Mouse (Mus musculus) retina, embryonic 14.5 days (tissue): ENCODE data around the gene Tph1.
"Not testable (repeated sequence)": the region's sequence is repeated elsewhere in the genome, so short reads cannot be mapped to it uniquely, and the experiment has no call there.

Experiments used
- DNase-seq: peaks from one replicate; pipeline ENCODE4 v3.0.0-alpha.2; 2015; ENCODE audit warnings: low spot score

The Tph1 gene

DNA sequence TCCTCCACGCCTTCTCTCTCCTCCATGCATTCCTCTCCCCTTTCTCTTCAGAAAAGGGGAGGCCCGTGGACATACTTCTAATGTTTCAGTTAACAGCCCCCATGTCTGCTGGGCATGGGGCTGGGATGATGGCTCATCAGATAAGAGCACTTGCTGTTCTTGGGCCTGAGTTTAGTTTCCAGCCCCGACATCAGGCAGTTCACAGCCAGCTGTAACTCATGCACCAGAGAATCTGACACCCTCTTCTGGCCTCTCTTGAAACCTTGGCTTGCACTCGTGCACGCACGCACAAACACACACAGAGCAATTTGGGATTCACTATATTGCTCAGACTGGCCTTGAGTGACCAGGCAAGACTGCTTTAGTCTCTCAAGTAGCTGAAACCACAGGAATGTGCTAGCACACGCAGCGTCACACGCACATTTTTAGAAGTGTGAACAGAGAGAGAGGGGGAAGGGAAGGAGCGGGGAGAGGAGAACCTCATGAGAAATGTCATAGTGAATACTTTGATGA lies at the start of gene Tph1:
TSS of gene Tph1 (minus strand) at position 378 of the 513 bp plus-strand sequence.
- DNase-seq: no peak

DNA sequence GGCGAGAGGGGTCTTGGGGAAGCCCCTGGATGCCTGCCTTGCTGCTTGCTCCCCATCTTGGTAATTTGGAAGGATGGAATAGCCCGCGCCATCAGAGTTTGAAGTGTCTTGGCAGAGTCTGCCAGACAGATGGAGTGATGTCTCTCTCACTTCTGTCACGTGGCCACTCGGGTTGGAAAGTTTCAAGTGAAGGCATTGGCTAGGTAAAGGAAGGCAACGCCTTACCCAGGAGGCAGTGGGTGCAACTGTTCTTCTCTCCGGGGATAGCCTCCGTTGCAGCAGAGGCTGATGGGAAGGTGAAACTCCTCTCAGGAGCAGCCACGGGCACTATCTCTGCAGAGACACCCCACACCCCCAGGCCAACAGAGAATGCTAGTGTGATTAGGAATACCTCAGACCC lies 48.1 kb upstream of the Tph1 start:
- DNase-seq: no peak

DNA sequence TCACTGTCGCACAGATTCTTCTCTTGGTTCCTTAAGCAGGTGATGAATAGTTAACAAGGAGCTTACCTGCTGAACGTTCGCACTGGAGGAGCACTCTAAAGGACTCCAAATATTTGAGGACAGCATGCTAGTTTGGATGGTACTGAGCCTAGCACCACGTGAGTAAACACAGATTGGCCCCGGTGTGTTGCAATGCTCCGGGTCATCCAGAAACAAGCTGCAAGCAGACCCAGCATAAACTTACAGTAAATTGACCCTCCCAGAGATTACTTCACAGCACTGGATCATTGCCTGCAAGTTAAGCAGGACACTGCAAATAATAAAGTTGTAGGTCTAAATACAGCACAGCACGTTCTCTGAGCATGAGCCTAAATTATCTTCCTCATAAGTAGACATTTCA lies 47.2 kb upstream of the Tph1 start:
- no peak for DNase-seq

DNA sequence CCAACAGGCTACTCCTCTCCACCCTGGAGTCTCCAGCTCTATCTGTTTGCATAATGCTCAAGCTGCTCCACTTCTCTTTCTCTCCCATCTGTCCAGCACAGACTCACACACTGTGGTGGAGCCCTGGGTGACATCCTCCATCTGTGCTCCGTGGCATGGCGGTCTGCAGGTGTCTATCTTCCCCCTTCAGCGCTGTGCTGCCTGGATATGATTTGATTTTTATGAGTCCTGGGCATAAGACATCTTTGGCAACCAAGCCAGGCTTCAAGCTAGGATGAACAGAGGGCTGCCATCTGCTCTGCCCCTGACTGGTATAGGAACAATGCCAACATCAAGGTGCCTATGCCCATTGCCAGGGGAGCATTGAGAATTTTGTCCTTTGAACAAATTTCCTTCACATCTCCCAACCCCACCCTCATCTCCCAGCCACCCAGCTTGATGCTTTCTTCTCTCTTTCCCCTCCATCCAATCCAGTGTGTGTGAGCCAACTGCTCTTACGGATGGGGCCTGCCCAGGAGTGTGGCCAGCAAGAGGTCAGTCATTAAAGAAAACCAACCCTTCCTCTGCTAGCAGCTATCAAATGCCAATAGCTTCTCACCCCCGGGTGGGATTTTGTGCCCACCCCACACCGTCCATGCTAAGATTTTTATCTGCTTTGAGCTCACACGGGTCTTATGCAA lies 46.4 kb upstream of the Tph1 start:
- DNase-seq: no peak

DNA sequence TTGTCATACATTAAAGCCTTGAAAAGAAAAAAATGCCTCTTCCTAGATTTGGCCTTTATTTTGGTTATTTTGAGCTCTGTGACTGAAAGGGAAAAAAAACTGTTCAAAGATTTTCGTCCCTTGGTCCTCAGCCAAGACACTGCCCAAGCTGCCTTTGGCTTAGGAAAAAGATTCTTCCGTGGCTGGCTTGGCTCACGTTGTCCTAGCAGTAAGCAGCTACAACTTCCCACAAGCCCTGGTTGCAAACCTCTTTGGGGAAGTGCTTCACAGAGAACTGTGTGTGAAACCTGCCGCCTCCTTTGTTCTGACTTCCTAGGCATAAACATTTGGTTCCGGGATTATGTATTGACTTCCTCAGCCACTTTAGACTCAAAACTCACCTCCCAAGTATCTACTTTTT lies 44.6 kb upstream of the Tph1 start:
- no peak for DNase-seq

DNA sequence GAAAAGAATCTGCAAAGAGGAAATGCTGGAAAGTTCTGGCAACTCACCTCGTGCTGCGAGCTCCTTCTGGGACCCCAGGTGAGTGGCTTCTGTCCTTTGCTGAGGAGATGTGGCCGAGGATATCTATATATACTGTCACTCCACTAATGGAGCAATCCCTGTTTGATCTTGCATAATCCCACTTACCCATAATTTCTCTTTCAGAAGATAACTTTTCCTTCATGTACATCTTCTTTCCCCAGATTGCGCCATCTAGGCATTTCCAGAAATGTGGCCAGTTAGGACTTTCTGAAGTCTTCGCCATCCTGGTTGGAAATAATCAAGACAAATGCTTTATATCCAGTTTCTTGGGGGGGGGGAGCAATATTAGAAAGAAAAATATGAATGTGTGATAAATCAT lies 43.3 kb upstream of the Tph1 start, which contains the start of gene Saa3:
TSS of gene Saa3 (minus strand) at position 101 of the 400 bp plus-strand sequence.
- no peak for DNase-seq

DNA sequence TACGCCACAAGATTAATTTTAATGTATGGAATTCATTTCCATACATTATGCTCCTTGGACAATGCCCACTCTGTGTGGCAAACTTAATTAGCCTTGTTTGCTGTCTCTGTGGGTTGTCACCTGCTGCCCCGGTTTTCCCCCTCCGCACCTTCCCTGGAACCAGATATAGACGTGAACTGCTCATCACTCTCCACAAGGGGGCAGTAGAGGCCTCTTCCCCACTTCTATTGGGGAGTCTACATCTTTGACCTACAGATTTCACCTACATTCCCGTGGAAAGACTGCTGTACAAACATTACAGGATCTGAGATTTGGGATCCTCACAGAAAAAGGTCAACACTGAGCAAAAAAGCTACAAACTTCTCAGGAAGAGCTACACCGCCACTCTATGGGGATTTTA lies 42.2 kb upstream of the Tph1 start:
- DNase-seq: peak; percentile 78

DNA sequence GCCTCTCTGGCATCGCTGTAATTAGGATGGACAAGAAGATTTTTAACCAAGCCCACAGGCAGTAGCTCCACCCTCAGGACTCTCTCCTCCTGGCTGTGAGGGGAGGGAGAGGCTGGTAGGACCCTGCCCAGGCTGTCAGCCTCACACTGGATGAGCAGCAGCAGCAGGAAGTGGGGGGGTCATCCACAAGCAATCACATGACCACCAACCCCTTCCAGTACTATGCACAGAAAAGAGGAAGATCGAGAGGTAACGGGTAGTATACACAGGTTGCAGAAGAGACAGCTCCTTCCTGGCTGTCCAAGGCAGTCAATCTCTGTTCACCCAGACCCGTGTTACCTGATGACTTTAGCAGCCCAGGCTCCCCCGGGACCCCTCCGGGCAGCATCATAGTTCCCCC lies 39.9 kb upstream of the Tph1 start:
- no peak for DNase-seq

DNA sequence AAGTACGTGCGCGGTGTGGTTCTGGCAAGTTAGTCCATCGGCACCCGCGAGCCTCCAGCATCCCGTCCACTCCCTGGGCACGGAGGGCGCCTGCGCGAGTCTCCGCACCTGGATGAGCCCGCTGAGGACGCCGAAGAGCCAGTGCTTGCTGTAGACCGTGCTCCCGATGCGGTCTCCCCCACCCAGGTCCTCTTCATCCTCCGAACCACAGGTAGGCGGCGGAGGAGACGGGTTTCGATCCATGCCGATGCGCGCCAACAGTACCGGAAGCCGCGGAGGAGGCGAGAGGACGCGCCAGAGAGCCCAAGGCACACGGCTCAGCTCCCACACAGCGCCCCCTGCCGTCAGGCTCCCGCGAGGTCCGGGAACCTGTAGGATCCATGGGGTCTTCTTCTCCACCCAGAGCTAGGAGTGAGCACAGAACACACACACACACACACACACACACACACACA lies 38.1 kb upstream of the Tph1 start, which contains the start of gene Saal1:
TSS of gene Saal1 (minus strand) at position 291 of the 455 bp plus-strand sequence.
- peak; percentile 99 for DNase-seq

DNA sequence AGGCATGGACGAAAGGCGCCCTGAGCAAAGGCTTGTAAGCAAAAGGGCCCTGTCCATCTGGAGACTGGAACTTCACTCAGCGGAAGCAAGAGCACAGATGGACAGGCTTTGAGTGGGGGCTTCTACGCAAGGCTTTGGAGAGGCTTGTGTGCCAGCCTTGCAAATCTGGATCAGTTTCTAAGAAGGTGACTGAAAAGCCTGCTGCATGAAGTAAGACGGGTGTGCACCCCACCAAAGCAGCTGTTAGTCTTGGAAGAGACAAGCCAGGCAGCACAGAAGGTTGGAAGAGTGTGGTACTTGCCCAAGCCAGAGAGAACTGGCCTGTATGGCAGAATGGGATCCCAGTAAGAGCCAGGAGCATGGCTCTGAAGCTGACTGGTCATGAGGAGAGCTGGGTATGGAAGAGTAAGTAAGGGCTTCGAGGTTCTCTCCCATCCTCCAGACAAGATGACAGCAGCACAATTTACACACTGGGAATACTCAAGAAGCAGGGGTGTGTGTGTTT lies 28.2 kb upstream of the Tph1 start:
- no peak for DNase-seq

DNA sequence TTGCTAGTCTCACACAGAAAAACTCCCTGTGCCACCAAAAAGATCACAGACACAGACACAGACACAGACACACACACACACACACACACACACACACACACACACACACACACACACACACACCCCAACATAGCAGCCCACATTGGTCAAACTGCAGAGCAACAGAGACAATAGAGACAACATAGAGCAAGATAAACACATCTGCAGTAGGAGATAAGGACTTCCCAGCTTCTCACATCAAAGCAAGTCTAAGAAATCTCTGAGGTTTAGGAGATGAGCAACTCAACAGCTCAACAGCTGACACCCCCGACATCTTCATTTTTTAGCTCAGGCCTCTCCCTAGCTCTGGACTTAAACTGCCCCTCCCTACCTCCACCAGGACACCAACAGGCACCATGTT lies 24.4 kb upstream of the Tph1 start:
- no peak for DNase-seq

DNA sequence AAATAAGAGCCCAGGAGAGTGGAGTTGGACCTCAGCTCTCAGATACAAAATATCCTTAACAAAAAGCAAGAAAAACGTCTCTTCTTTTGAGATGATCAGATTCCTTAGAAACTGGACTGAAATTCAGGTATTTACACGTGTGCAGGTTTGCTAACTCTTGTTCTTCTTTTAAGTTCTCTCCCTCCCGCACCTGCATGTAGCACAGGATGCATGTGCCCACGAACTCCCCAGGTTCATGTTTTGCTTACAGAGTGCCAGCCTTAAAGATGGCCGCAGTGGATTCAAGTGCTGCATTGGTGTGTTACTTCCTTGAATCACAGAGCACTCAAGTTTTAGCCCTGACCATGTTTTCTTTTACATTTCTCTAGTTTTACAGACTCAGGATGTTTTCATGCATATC lies 14.5 kb upstream of the Tph1 start:
- DNase-seq: no peak

DNA sequence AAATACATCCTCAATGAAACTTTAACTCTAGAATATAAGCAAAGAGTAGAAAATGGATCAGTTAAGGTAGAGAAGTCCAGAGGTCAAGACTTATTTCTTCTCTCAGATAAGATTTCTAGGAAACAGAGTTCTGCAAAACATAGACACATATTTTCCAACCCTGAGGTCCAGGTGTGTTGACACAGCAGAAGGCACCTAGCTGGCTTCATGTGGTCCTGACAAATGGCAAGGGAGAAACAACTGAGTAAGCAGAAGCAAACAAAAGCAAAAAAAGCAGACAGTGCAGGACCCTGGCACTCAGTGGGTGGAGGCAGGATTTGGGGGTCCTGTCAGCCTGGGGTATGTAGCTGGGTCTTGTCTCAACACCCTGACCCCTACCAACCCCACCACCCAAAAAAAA lies 8.4 kb upstream of the Tph1 start:
- DNase-seq: no peak

DNA sequence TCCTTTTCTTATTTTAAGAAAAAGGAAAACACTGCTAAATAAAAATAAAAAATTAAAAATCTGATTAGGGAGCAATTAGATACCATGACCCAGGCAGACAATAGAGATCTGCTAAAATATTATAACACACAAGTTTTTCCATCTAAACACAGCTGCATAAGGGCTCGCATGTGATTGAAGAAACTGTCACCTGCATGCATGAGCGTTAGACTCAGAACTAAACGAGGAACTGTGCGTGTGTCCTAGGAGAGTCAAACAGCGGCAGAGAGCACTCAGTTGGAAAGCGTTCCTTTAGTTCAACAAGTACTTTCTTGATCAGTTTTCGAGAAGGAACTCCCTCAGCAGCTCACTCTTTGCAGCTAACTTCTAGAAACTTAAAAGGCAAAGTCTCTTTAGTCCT lies 6.7 kb upstream of the Tph1 start:
- DNase-seq: not testable (repeated sequence)

DNA sequence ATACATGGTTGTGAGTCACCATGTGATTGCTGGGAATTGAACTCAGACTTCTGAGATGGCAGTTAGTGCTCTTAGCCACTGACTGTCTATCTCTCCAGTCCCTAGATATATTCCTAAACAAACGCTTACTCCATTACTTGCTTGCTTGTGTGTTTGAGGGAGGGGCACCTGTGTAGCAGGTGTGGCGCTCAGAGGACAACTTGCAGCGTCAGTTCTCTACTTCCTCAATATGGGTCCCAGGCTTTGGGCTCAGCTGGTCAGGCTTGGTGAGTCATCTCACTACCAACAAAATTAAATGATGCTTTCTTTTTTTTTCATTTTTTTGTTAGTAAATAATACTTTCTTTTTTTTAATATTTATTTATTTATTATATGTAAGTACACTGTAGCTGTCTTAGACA lies 6.1 kb upstream of the Tph1 start:
- DNase-seq: no peak

DNA sequence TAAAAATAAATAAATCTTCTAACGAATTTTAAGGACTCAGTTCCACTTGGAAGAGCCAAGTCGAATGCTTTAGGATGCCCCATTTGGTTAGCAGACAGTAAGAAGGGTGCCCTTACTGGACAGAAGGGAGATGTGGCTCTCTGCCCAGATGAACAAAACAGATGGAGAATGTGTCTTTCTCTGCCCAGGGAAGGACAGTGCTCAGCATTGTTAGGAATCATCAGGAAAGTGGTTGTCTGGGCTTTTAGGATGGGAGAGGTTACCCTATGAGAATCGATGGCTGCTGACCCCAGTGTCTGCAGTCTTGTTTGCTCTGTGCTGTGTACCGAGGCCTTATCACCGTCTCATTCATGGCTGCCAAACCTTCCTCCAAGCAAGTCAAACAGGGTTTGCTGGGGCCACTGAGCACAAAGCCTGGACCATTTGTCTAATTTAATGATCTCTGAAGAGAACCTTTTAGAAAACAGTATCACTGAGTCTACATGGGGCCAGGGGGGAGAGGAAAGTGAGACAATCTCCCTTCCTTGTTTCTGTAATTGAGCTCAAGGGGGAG lies 4.5 kb upstream of the Tph1 start:
- no peak for DNase-seq

DNA sequence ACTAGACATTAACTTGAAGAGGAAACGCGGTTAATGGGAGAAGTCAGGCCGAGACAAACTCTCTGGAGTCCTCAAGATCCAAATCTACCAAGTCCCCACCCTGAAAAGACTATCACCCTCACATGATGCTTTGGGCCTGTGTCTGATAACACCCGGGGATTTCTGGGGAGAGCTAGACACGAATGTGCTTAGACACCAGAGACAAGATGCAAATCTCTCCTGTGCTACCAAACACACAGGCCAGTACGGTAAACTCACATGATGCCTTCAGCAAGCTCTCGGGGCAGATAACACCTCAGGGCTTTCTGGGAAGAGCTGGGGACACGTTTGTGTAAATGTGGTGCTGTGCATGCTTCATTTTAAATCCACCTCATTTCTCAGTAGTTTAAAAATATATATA lies 3.5 kb upstream of the Tph1 start:
- no peak for DNase-seq

DNA sequence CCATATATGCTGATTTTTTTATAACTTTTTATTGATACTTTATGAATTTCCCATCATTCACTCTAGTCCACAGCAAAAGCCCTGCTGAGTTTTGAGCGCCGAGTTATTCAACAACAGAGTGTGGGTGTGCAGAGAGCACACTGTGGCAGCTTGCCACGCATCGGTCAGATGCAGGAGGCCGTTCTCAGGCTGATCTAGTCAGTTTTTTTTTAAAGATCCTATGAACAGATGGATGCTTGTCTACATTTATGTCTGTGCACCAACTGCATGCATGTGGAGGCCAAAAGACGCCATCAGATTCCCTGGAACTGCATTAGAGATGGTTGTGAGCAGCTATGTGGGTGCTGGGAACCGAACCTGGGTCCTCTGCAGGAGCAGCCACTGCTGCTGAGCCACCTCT lies 2.7 kb upstream of the Tph1 start:
- no peak for DNase-seq

DNA sequence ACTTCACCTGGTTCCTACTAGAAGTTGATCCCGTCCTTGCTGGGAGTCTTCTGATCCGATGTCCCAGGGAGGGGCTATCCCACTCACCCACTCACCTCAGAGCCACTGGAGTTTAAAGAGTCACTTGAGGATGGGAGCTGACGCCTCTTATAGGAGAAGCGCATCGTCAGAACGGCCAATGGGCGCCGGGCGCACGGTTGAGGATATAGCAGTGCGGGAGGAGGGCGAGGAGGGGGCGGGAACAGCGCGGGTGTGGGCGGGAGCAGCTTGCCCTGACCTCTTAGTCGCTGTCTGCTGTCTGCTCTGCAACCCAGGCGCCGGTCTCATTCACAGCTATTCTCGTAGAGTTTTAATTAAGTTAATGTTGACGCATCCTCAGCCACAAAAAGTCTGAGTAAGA lies 5.1 kb downstream of the Tph1 start:
- DNase-seq: peak; percentile 61

DNA sequence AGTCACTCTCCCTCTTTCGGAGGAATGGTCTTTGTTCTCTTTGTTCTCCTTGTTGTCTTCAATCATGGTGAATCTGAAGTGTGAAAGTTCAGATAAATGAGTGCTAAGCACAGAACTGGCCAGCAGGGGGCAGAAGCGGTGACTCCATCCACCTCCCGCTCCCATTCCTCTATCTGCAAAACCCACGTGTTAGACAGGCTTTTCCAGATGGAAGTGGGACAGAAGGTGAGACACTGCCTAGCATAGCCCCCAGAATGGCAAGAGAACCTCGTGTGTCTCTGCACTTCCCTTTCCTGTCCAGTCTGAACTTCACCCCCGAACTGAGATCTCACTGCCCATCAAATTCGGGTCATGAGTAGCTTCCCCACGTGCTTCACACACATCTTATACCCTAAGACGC lies 7.1 kb downstream of the Tph1 start:
- DNase-seq: peak; percentile 71

DNA sequence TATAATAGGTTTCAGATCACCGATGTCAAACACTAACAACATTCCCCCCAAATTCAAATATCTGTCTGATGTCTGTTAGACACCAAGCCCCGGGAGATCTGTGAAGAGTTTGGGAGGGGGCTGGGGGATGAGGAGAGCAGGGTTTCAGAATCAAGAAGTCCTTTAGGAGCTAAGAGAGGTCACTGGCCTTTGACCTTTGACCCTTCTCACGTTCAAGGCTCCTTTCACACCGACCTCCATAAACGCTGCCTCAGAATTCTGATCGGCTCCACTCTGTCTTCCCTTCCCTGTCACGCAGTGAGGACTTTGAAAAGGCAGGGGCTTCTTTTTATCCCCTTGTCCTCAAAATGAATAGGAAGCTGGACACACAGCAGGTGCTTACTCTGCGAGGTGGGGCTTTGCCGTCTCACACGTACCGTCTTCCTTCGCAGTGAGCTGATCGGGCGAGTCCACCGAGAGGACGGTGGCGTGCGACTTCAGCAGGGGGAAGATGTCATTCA lies 10.7 kb downstream of the Tph1 start:
- peak; percentile 16 for DNase-seq

DNA sequence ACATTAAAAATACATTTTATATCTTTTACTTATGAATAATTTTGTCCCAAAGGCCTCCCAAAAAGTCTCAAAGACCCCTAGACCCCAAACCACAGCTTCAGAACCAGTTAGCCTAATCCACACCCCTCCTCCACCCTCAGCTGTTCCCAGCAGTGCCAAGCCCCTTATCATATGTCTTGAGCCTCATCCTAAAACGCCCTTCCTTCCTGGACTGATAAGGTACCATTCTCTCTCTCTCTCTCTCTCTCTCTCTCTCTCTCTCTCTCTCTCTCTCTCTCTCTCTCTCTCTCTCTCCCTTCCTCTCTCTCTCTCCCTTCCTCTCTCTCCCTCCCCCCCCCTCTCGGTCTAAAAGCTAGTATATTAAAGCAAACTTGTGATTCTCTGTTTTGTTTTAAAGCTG lies 20.1 kb downstream of the Tph1 start:
- DNase-seq: no peak

DNA sequence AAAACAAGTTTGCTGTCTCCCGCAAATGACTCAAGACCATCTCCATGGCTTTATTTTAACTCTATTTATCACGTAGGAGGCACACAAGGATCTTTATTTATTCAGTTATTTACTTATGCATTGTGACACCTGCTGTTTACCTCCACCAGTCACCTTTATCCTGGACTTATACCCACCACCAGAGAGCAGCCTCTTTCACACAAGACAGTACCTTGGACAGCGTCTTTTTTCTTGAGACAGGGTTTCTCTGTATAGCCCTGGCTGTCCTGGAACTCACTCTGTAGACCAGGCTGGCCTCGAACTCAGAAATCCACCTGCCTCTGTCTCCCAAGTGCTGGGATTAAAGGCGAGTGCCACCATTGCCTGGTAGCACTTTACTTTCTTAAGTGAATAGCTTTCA lies 22.1 kb downstream of the Tph1 start:
- DNase-seq: not testable (repeated sequence)
